In genomic region chr17:83704469-83704868, GRCm38 (mm10) we compare ENCODE assay signal across 16 mouse cellular contexts. TPM values are rescaled to one million over a fixed set of nuclear protein-coding genes. Genes with fewer than 3 reads are reported as not detected.
DNase-seq lines count a peak whose midpoint lies in the region; ATAC-seq and TF ChIP-seq lines count a peak whose summit lies in the region.
"Had no signal": no experiment of that assay in that cellular context is flagged by ENCODE, and none has a peak within 500 bp of the region (broad histone marks: within the 10 kb centered on the region; RNA-seq: fewer than 3 reads in every experiment).

No protein-coding gene starts in this region.

- H3K27ac ChIP-seq in heart, embryonic 12.5 days (ENCODE audit: poor library complexity, severe bottlenecking), result no peak overlapping the region
- no peak overlapping the region for H3K27ac ChIP-seq in ES-E14 (ENCODE audit: insufficient read depth, low read depth, low read length, poor library complexity, severe bottlenecking)
- 0 out of 2 replicates have a peak overlapping the region, but pooled peaks have one; percentile 2 for H3K27ac ChIP-seq in liver, embryonic 16.5 days (ENCODE audit: low read length)

- no peak overlapping the region for H3K4me2 ChIP-seq in heart, embryonic 12.5 days
- H3K4me2 ChIP-seq in liver, embryonic 16.5 days (ENCODE audit: low read depth, low read length), result no peak overlapping the region

- intact Hi-C loops in left cerebral cortex, postnatal 10 days (cut with DNase I), result no loop called here

- in situ Hi-C loops in ES-E14 (cut with MboI; ENCODE audit: low sequenced_read_pairs in 2 of 2, unreplicated experiment in 2 of 2), result no loop called here

- DNase-seq in heart, adult 18-20 months, result peak; percentile 44 to 68
- DNase-seq in 3134 (ENCODE audit: extremely low read depth, insufficient read length, low spot score), result peak; percentile 50
- DNase-seq in ES-E14 (ENCODE audit: low read depth, low spot score), result no peak
- DNase-seq in cerebellum, adult 9-10 months, result no peak
- DNase-seq in left cerebral cortex, postnatal 10 days (ENCODE audit: extremely low spot score in 1 of 2, low spot score in 2 of 2), result no peak
- DNase-seq: cerebellum, adult 2 months; layer of hippocampus, postnatal 36 days; lung, embryonic 14.5 days; right cerebral cortex, adult 18-20 months had no signal

- 81% methylated on average over 5 of the region's 5 CpGs for WGBS in heart, embryonic 12.5 days
- 85% methylated on average over 5 of the region's 5 CpGs for WGBS in liver, embryonic 16.5 days (ENCODE audit: insufficient replicate concordance)

- no peaks in the 10 kb centered on the region for H3K27me3 ChIP-seq in heart, embryonic 12.5 days (replicated peaks)
- H3K27me3 ChIP-seq in liver, embryonic 16.5 days (ENCODE audit: control insufficient read depth, insufficient read depth, low read depth, low read length), result no peaks in the 10 kb centered on the region
- H3K27me3 ChIP-seq: CH12.LX had no signal

- H3K36me3 ChIP-seq in heart, embryonic 12.5 days, result peaks cover 6% of the 10 kb centered on the region
- peaks cover 4% of the 10 kb centered on the region; the same call in 1 of the 2 replicates for H3K36me3 ChIP-seq in ES-E14 (ENCODE audit: control insufficient read depth, insufficient read depth, low read length, poor library complexity, severe bottlenecking)
- no peaks in the 10 kb centered on the region for H3K36me3 ChIP-seq in liver, embryonic 16.5 days (ENCODE audit: control insufficient read depth, insufficient read depth)

- no peaks in the 10 kb centered on the region for H3K4me1 ChIP-seq in heart, embryonic 12.5 days (replicated peaks)
- H3K4me1 ChIP-seq in ES-E14 (ENCODE audit: control insufficient read depth in 2 of 2, insufficient read depth in 2 of 2, low read length in 2 of 2, poor library complexity in 1 of 2), result peaks cover 10 to 19% of the 10 kb centered on the region in 2 experiments
- peaks cover 32% of the 10 kb centered on the region for H3K4me1 ChIP-seq in liver, embryonic 16.5 days (ENCODE audit: control insufficient read depth, low read depth, low read length)

- no peak overlapping the region for H3K9ac ChIP-seq in heart, embryonic 12.5 days
- peak overlapping the region; percentile 18; the same call in 1 of the 2 replicates for H3K9ac ChIP-seq in ES-E14 (ENCODE audit: insufficient read depth, low read depth, low read length, poor library complexity, severe bottlenecking)
- no peak overlapping the region for H3K9ac ChIP-seq in liver, embryonic 16.5 days (ENCODE audit: low read depth, low read length)

- H3K9me3 ChIP-seq in heart, embryonic 12.5 days (replicated peaks), result no peaks in the 10 kb centered on the region
- no peaks in the 10 kb centered on the region for H3K9me3 ChIP-seq in ES-E14 (ENCODE audit: control insufficient read depth, insufficient read depth, low read depth, low read length)
- H3K9me3 ChIP-seq in liver, embryonic 16.5 days (replicated peaks; ENCODE audit: control insufficient read depth, low read length), result no peaks in the 10 kb centered on the region
- H3K9me3 ChIP-seq: embryonic facial prominence, embryonic 10.5 days had no signal

- ATAC-seq in heart, embryonic 12.5 days (ENCODE audit: insufficient number of reproducible peaks, low FRiP score), result no peak
- ATAC-seq in liver, embryonic 16.5 days (ENCODE audit: low read depth), result no peak
- ATAC-seq: forebrain, embryonic 14.5 days; hindbrain, embryonic 16.5 days; midbrain, embryonic 16.5 days had no signal

- H3K4me3 ChIP-seq in heart, embryonic 12.5 days, result no peak overlapping the region
- H3K4me3 ChIP-seq in ES-E14 (ENCODE audit: insufficient read depth in 1 of 2, low read depth in 1 of 2, low read length in 2 of 2, poor library complexity in 1 of 2, severe bottlenecking in 1 of 2), result no peak overlapping the region
- H3K4me3 ChIP-seq in liver, embryonic 16.5 days (ENCODE audit: low read depth, low read length), result no peak overlapping the region

TF ChIP-seq in ES-E14, 5 proteins besides CTCF, POLR2A, EP300 and RAD21:
- TF ChIP-seq ZC3H11A (IDR thresholded peaks at IDR 0.05; ENCODE audit: borderline replicate concordance, low read depth, low read length), result no peak
- no peak for TF ChIP-seq HCFC1 (IDR thresholded peaks at IDR 0.05; ENCODE audit: borderline replicate concordance, insufficient read depth, low read length)
- no peak for TF ChIP-seq ZNF384 (IDR thresholded peaks at IDR 0.05; ENCODE audit: low read depth, low read length)
- TF ChIP-seq CHD2 (IDR thresholded peaks at IDR 0.05; ENCODE audit: low read depth, low read length), result no peak
- TF ChIP-seq MAFK (IDR thresholded peaks at IDR 0.05; ENCODE audit: insufficient read depth, low read depth, low read length), result no peak

RNA-seq across cellular contexts. Expression of gene Mta3, which starts 1.5 kb away (rescaled TPM):
- total RNA-seq in heart, adult 18-20 months (2021), result 10 to 100 TPM; 18.0 to 19.2 TPM
- polyA plus RNA-seq in heart, embryonic 12.5 days (2016; fragmentation: Nextera tagmentation; extraction: Ambion mirVana), result 42.8 and 47.7 TPM in 2 replicates
- total RNA-seq in ES-E14 (2012; rRNA removed), result 52.8 and 57.1 TPM in 2 replicates
- 35.3 and 35.6 TPM in 2 replicates for polyA plus RNA-seq in liver, embryonic 16.5 days (2015; fragmentation: Nextera tagmentation; extraction: Ambion mirVana)
- 10 to 100 TPM; 57.6 to 65.6 TPM for total RNA-seq in left cerebral cortex, postnatal 10 days (2021)

Comparison
In these comparisons a context has a peak if more than half of its experiments do, and no peak if none do; other contexts are left out.
1. DNase-seq: peak in heart, adult 18-20 months (2 of 2) and 3134 (single experiment); none in ES-E14 (single experiment), cerebellum, adult 9-10 months (single experiment) and left cerebral cortex, postnatal 10 days (0 of 2).